Mouse (Mus musculus): ENCODE measurements around the gene Epdr1.

The Epdr1 gene

DNA sequence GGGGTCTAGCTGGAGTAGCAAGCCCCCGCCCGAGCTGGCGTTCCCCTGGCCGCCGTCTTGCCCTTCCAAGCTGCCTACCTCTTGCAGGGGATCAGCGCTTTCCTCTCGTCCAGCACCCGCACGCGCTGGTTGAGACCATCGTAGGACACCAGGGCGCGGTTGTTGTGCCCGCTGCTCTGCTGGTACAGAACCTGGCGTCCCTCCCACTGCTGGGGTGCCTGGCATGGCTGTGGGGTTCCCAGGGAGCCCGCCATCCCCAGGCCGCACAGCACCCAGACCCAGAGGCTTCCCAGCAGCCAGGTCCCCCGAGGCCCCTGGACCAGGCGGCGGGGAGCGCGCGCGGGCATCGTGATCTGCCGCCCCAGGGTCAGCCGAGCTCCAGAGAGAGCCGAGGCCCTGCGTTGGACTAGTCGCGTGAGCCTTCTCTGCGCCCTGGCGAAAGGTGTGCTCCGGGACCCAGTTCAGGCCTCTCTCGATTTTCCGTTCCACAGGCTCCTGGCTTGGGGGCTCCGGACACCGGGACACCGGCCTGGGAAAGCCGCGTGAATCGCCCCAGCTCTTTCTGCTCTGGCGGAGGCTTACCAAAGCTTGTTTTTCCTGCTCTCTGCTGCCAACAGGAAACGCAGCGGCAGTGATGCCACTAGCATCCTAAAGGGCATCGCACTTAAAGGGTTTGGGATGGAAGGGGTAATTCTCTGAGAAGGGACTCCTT is at the start of gene Epdr1:
Gene Epdr1, minus strand, starts transcription at position 712 of the 712 bp plus-strand sequence.
- TF ChIP-seq POU5F1 (IDR thresholded peaks at IDR 0.05; ENCODE audit: borderline replicate concordance, low read length) (no peak), NANOG (IDR thresholded peaks at IDR 0.05; ENCODE audit: borderline replicate concordance, low read length) (no peak), CTCF (conservative IDR thresholded peaks at IDR 0.05; ENCODE audit: low read length) (peak; percentile 24; the same call in 1 of the 2 replicates)
- Histone ChIP-seq H3K4me1 (replicated peaks; ENCODE audit: low read depth, low read length) (peaks cover 32% of the 10 kb centered on the region), H3K36me3 (ENCODE audit: insufficient read depth, low read length) (no peaks in the 10 kb centered on the region), H3K9me3 (ENCODE audit: low read length) (no peaks in the 10 kb centered on the region), H3K4me3 (replicated peaks; ENCODE audit: low read length) (peak within 1 kb of the TSS; percentile 90), H3K27me3 (ENCODE audit: insufficient read depth, low read length) (peaks cover 27% of the 10 kb centered on the region)

DNA sequence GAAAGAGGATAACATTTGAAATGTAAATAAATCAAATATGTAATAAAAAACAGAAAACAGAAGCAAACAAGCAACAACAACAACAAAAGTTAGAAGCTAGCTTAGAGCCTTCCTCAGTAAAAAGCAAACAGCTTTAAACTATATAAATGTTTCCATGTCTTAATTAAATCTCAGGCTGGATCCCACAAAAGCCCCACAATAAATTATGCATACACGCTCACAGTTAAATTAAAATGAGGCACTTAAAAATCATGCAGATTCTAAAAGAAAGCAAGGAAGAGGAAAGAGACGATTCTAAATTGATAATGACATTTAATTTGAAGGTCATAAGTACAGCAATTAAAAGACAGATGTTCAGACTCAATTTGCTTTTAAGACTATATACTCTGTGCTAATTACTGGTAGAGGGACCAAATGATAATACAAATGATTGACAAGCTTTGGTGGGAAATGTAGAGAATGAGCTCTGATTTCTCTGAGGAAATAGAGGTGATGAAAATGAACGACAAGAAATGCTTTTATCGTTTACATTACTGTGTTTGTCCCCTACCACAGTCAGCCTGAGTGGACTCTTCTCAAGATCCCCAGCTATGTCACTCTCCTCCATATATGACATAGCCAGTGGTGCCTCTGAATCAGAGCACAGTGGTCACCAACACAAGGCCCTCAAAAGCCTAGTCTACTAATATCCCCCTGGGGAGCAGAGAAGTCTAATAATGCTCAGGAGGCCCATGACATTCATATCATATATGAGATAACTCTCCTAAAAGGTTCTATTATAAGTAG is 48.8 kb upstream of the Epdr1 start:
- no peaks in the 10 kb centered on the region for H3K27me3 ChIP-seq (ENCODE audit: insufficient read depth, low read length)
- H3K4me1 ChIP-seq (replicated peaks; ENCODE audit: low read depth, low read length), result no peaks in the 10 kb centered on the region

DNA sequence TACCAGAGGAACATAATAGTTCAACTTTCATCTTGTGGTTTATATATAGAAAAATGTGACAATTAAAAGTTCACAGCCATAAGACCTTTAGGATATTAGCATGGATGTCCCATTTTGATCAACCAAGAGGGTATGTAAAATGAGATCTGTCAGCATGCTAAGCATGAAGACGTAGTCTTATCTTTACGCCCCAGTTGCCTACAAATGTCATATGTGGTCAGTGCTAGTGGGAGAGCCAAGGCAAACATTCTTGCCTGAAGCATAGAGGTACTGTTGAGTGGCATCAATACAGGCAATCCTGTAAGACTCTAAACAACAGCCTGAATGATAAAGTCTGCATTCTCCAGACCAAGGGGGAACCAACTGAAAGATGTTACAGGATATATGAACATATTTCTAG is 32.7 kb upstream of the Epdr1 start:
- no peaks in the 10 kb centered on the region for H3K36me3 ChIP-seq (ENCODE audit: insufficient read depth, low read length)
- TF ChIP-seq POU5F1 (IDR thresholded peaks at IDR 0.05; ENCODE audit: borderline replicate concordance, low read length) (no peak), CTCF (conservative IDR thresholded peaks at IDR 0.05; ENCODE audit: low read length) (no peak), NANOG (IDR thresholded peaks at IDR 0.05; ENCODE audit: borderline replicate concordance, low read length) (no peak)
- no peak overlapping the region for H3K4me3 ChIP-seq (replicated peaks; ENCODE audit: low read length)
- peaks cover 7% of the 10 kb centered on the region; the same call in 1 of the 2 replicates for H3K9me3 ChIP-seq (ENCODE audit: low read length)
- no peaks in the 10 kb centered on the region for H3K4me1 ChIP-seq (replicated peaks; ENCODE audit: low read depth, low read length)
- H3K27me3 ChIP-seq (ENCODE audit: insufficient read depth, low read length), result no peaks in the 10 kb centered on the region

More for the DNA sequence above, 48.8 kb upstream of the Epdr1 start:
- H3K4me3 ChIP-seq (replicated peaks; ENCODE audit: low read length), result no peak overlapping the region
- no peaks in the 10 kb centered on the region for H3K36me3 ChIP-seq (ENCODE audit: insufficient read depth, low read length)
- H3K9me3 ChIP-seq (ENCODE audit: low read length), result peaks cover 3% of the 10 kb centered on the region; the same call in 1 of the 2 replicates
- TF ChIP-seq CTCF (conservative IDR thresholded peaks at IDR 0.05; ENCODE audit: low read length) (no peak), NANOG (IDR thresholded peaks at IDR 0.05; ENCODE audit: borderline replicate concordance, low read length) (no peak), POU5F1 (IDR thresholded peaks at IDR 0.05; ENCODE audit: borderline replicate concordance, low read length) (no peak)

DNA sequence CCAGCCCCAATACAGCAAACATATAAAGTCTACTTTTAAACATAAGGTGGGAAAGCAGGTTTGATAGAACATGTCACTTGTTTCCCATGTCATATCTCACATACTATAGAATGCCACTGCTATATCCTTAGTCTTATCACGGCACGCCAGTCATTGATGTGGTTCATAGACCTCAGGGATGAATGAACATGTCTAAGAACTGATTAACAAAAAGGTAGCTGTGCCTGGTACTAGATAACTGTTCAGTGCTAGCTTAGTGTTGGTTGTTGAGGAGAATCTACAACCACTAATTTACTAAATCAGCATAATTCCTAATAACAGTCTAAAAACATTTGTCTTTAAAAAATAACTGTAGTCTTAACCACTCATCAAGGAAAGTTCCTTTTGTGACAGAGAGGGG is 30.1 kb upstream of the Epdr1 start:
- Histone ChIP-seq H3K4me3 (replicated peaks; ENCODE audit: low read length) (no peak overlapping the region), H3K9me3 (ENCODE audit: low read length) (peaks cover 7% of the 10 kb centered on the region; the same call in 1 of the 2 replicates), H3K36me3 (ENCODE audit: insufficient read depth, low read length) (no peaks in the 10 kb centered on the region), H3K27me3 (ENCODE audit: insufficient read depth, low read length) (no peaks in the 10 kb centered on the region), H3K4me1 (replicated peaks; ENCODE audit: low read depth, low read length) (no peaks in the 10 kb centered on the region)
- TF ChIP-seq CTCF (conservative IDR thresholded peaks at IDR 0.05; ENCODE audit: low read length) (no peak), NANOG (IDR thresholded peaks at IDR 0.05; ENCODE audit: borderline replicate concordance, low read length) (no peak), POU5F1 (IDR thresholded peaks at IDR 0.05; ENCODE audit: borderline replicate concordance, low read length) (no peak)

GRCm38 (mm10) chr13:19644225-19644624 is 24.5 kb upstream of the Epdr1 start:
- no peak for TF ChIP-seq NANOG (IDR thresholded peaks at IDR 0.05; ENCODE audit: borderline replicate concordance, low read length)
- peak; percentile 32 for TF ChIP-seq CTCF (conservative IDR thresholded peaks at IDR 0.05; ENCODE audit: low read length)
- no peak for TF ChIP-seq POU5F1 (IDR thresholded peaks at IDR 0.05; ENCODE audit: borderline replicate concordance, low read length)

GRCm38 (mm10) chr13:19643519-19643918 is 23.8 kb upstream of the Epdr1 start:
- no peak for TF ChIP-seq CTCF (conservative IDR thresholded peaks at IDR 0.05; ENCODE audit: low read length)
- H3K9me3 ChIP-seq (ENCODE audit: low read length), result no peaks in the 10 kb centered on the region
- H3K4me3 ChIP-seq (replicated peaks; ENCODE audit: low read length), result no peak overlapping the region
- H3K36me3 ChIP-seq (ENCODE audit: insufficient read depth, low read length), result no peaks in the 10 kb centered on the region
- no peaks in the 10 kb centered on the region for H3K27me3 ChIP-seq (ENCODE audit: insufficient read depth, low read length)
- no peaks in the 10 kb centered on the region for H3K4me1 ChIP-seq (replicated peaks; ENCODE audit: low read depth, low read length)

More at GRCm38 (mm10) chr13:19644225-19644624, 24.5 kb upstream of the Epdr1 start:
- Histone ChIP-seq H3K4me1 (replicated peaks; ENCODE audit: low read depth, low read length) (no peaks in the 10 kb centered on the region), H3K9me3 (ENCODE audit: low read length) (no peaks in the 10 kb centered on the region), H3K4me3 (replicated peaks; ENCODE audit: low read length) (no peak overlapping the region), H3K27me3 (ENCODE audit: insufficient read depth, low read length) (no peaks in the 10 kb centered on the region), H3K36me3 (ENCODE audit: insufficient read depth, low read length) (no peaks in the 10 kb centered on the region)

- no peaks in the 10 kb centered on the region for H3K27me3 ChIP-seq (ENCODE audit: insufficient read depth, low read length)
- H3K9me3 ChIP-seq (ENCODE audit: low read length), result no peaks in the 10 kb centered on the region
- TF ChIP-seq NANOG (IDR thresholded peaks at IDR 0.05; ENCODE audit: borderline replicate concordance, low read length) (no peak), CTCF (conservative IDR thresholded peaks at IDR 0.05; ENCODE audit: low read length) (0 out of 2 replicates have a peak, but pooled peaks have one; percentile 6)
- H3K4me3 ChIP-seq (replicated peaks; ENCODE audit: low read length), result no peak overlapping the region
- peaks cover 7% of the 10 kb centered on the region for H3K4me1 ChIP-seq (replicated peaks; ENCODE audit: low read depth, low read length)
- no peaks in the 10 kb centered on the region for H3K36me3 ChIP-seq (ENCODE audit: insufficient read depth, low read length)
Measured at GRCm38 (mm10) chr13:19640203-19640851, 20.6 kb upstream of the Epdr1 start.

- H3K4me1 ChIP-seq (replicated peaks; ENCODE audit: low read depth, low read length), result peaks cover 28% of the 10 kb centered on the region
- H3K27me3 ChIP-seq (ENCODE audit: insufficient read depth, low read length), result no peaks in the 10 kb centered on the region
- peaks cover 12% of the 10 kb centered on the region; the same call in 1 of the 2 replicates for H3K36me3 ChIP-seq (ENCODE audit: insufficient read depth, low read length)
- H3K9me3 ChIP-seq (ENCODE audit: low read length), result no peaks in the 10 kb centered on the region; the same call in 1 of the 2 replicates
- H3K4me3 ChIP-seq (replicated peaks; ENCODE audit: low read length), result no peak overlapping the region
- TF ChIP-seq NANOG (IDR thresholded peaks at IDR 0.05; ENCODE audit: borderline replicate concordance, low read length), result no peak
- TF ChIP-seq CTCF (conservative IDR thresholded peaks at IDR 0.05; ENCODE audit: low read length), result peak; percentile 48
Measured at GRCm38 (mm10) chr13:19636131-19636530, 16.4 kb upstream of the Epdr1 start.
